Mouse (Mus musculus): Measurements from ENCODE around the gene Lrrk1. TPM values are rescaled to one million over a fixed set of nuclear protein-coding genes. Genes with fewer than 3 reads are reported as not detected.

Gene Lrrk1
- total and polyA plus RNA-seq, 3 experiments = 0.22 TPM; not detected in 2

DNA sequence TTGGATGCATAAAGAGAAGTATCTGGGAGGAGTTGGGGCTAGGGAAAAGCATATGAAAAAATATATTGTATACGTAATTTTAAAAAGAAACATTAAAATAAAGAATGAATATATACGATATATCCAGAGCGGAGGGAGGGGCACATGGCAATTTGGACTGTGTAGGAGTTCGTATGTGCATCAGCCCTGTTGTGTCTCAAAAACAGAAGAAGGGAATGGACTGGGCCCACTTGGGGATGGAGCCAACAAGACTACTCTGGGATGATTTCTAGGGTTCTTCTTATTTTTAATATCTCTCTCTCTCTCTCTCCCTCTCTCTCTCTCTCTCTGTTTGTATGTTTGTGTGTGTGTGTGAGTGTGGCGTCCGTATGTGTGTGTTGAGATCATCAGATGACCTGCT lies 1.7 kb downstream of the Lrrk1 start:
- DNase-seq (ENCODE audit: low spot score) (no peak), ATAC-seq (ENCODE audit: extremely low read depth, insufficient number of reproducible peaks, low FRiP score, poor library complexity, severe bottlenecking) (no peak)
- Histone ChIP-seq H3K9me3 (replicated peaks) (0 out of 2 replicates have a peak, but pooled peaks cover 3% of the 10 kb centered on the region), H3K4me1 (ENCODE audit: insufficient read depth, low read depth, low read length) (no peaks in the 10 kb centered on the region), H3K36me3 (replicated peaks) (no peaks in the 10 kb centered on the region), H3K4me3 (ENCODE audit: low read depth, low read length) (no peak overlapping the region), H3K27me3 (ENCODE audit: insufficient read depth, low read length) (peaks cover 1% of the 10 kb centered on the region; the same call in 1 of the 2 replicates)
- TF ChIP-seq GATA1 (IDR thresholded peaks at IDR 0.05; ENCODE audit: borderline replicate concordance, low read length) (no peak), GATA2 (IDR thresholded peaks at IDR 0.05; ENCODE audit: borderline replicate concordance, low read depth, low read length) (no peak), POLR2AphosphoS5 (IDR thresholded peaks at IDR 0.05; ENCODE audit: insufficient replicate concordance, low read depth, low read length) (no peak), TAL1 (conservative IDR thresholded peaks at IDR 0.05; ENCODE audit: low read depth, low read length) (no peak)

DNA sequence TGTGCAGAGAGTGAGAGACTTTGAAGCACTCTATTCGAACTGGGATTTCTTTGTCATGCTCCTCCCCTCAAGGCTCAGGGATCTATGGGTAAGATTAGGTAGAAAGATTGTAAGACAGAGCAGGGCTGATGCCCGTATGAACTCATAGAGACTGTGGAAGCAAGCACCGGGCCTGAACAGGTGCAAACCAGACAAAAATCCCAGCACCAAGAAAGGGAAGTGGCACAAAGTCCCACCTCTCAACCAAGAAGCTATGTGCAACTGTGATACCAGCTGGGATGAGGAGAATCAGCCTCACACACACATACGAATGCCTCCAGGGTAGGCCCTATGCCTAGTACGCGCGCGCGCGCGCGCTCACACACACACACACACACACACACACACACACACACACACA lies 2.3 kb downstream of the Lrrk1 start:
- Histone ChIP-seq H3K36me3 (replicated peaks) (no peaks in the 10 kb centered on the region), H3K4me3 (ENCODE audit: low read depth, low read length) (no peak overlapping the region), H3K9me3 (replicated peaks) (0 out of 2 replicates have a peak, but pooled peaks cover 3% of the 10 kb centered on the region), H3K4me1 (ENCODE audit: insufficient read depth, low read depth, low read length) (no peaks in the 10 kb centered on the region), H3K27me3 (ENCODE audit: insufficient read depth, low read length) (peaks cover 2% of the 10 kb centered on the region; the same call in 1 of the 2 replicates)
- TF ChIP-seq TAL1 (conservative IDR thresholded peaks at IDR 0.05; ENCODE audit: low read depth, low read length) (no peak), POLR2AphosphoS5 (IDR thresholded peaks at IDR 0.05; ENCODE audit: insufficient replicate concordance, low read depth, low read length) (no peak), GATA2 (IDR thresholded peaks at IDR 0.05; ENCODE audit: borderline replicate concordance, low read depth, low read length) (no peak), GATA1 (IDR thresholded peaks at IDR 0.05; ENCODE audit: borderline replicate concordance, low read length) (no peak), CTCF (IDR thresholded peaks at IDR 0.05; ENCODE audit: low read depth, low read length) (no peak)
- ATAC-seq (ENCODE audit: extremely low read depth, insufficient number of reproducible peaks, low FRiP score, poor library complexity, severe bottlenecking) (no peak), DNase-seq (ENCODE audit: low spot score) (no peak)

GRCm38 (mm10) chr7:66384891-66385290 lies 3.3 kb downstream of the Lrrk1 start:
- H3K4me3 ChIP-seq (ENCODE audit: low read depth, low read length) = no peak overlapping the region
- no peaks in the 10 kb centered on the region for H3K4me1 ChIP-seq (ENCODE audit: insufficient read depth, low read depth, low read length)

DNA sequence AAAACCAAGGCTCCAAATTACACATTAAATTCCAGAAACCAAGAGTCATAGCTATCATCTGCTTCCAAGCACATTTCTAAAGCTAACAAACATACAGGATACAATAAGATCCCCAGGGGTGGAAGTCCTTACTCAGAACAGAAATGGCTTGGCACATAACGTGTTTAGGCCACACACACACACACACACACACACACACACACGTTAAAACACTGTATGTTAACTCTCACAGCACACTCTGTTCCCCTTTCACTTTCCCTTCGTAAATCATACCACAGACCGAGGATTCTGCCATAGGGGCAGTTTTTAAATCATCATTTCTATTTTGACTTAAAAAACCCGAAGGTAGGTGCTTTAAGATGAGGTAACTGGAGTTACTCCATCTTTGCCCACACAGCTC lies 3.9 kb downstream of the Lrrk1 start:
- ATAC-seq (ENCODE audit: extremely low read depth, insufficient number of reproducible peaks, low FRiP score, poor library complexity, severe bottlenecking) = no peak
- Histone ChIP-seq H3K36me3 (replicated peaks) (no peaks in the 10 kb centered on the region), H3K27me3 (ENCODE audit: insufficient read depth, low read length) (peaks cover 2% of the 10 kb centered on the region; the same call in 1 of the 2 replicates), H3K4me1 (ENCODE audit: insufficient read depth, low read depth, low read length) (no peaks in the 10 kb centered on the region), H3K4me3 (ENCODE audit: low read depth, low read length) (no peak overlapping the region), H3K9me3 (replicated peaks) (0 out of 2 replicates have a peak, but pooled peaks cover 3% of the 10 kb centered on the region)
- TF ChIP-seq POLR2AphosphoS5 (IDR thresholded peaks at IDR 0.05; ENCODE audit: insufficient replicate concordance, low read depth, low read length) = no peak
- no peak for TF ChIP-seq GATA1 (IDR thresholded peaks at IDR 0.05; ENCODE audit: borderline replicate concordance, low read length)
- TF ChIP-seq TAL1 (conservative IDR thresholded peaks at IDR 0.05; ENCODE audit: low read depth, low read length) = no peak
- no peak for TF ChIP-seq CTCF (IDR thresholded peaks at IDR 0.05; ENCODE audit: low read depth, low read length)
- TF ChIP-seq GATA2 (IDR thresholded peaks at IDR 0.05; ENCODE audit: borderline replicate concordance, low read depth, low read length) = no peak
- no peak for DNase-seq (ENCODE audit: low spot score)

More at GRCm38 (mm10) chr7:66384891-66385290, 3.3 kb downstream of the Lrrk1 start:
- Histone ChIP-seq H3K27me3 (ENCODE audit: insufficient read depth, low read length) (peaks cover 2% of the 10 kb centered on the region; the same call in 1 of the 2 replicates), H3K36me3 (replicated peaks) (no peaks in the 10 kb centered on the region), H3K9me3 (replicated peaks) (0 out of 2 replicates have a peak, but pooled peaks cover 3% of the 10 kb centered on the region)
- ATAC-seq (ENCODE audit: extremely low read depth, insufficient number of reproducible peaks, low FRiP score, poor library complexity, severe bottlenecking) = no peak
- DNase-seq (ENCODE audit: low spot score) = no peak
- TF ChIP-seq TAL1 (conservative IDR thresholded peaks at IDR 0.05; ENCODE audit: low read depth, low read length) (no peak), POLR2AphosphoS5 (IDR thresholded peaks at IDR 0.05; ENCODE audit: insufficient replicate concordance, low read depth, low read length) (no peak), GATA2 (IDR thresholded peaks at IDR 0.05; ENCODE audit: borderline replicate concordance, low read depth, low read length) (no peak), CTCF (IDR thresholded peaks at IDR 0.05; ENCODE audit: low read depth, low read length) (no peak), GATA1 (IDR thresholded peaks at IDR 0.05; ENCODE audit: borderline replicate concordance, low read length) (no peak)

- Histone ChIP-seq H3K9me3 (replicated peaks) (no peaks in the 10 kb centered on the region), H3K4me1 (ENCODE audit: insufficient read depth, low read depth, low read length) (no peaks in the 10 kb centered on the region), H3K4me3 (ENCODE audit: low read depth, low read length) (no peak overlapping the region), H3K36me3 (replicated peaks) (no peaks in the 10 kb centered on the region), H3K27me3 (ENCODE audit: insufficient read depth, low read length) (peaks cover 2% of the 10 kb centered on the region; the same call in 1 of the 2 replicates)
- no peak for DNase-seq (ENCODE audit: low spot score)
- TF ChIP-seq TAL1 (conservative IDR thresholded peaks at IDR 0.05; ENCODE audit: low read depth, low read length) (no peak), CTCF (IDR thresholded peaks at IDR 0.05; ENCODE audit: low read depth, low read length) (no peak), GATA1 (IDR thresholded peaks at IDR 0.05; ENCODE audit: borderline replicate concordance, low read length) (no peak), GATA2 (IDR thresholded peaks at IDR 0.05; ENCODE audit: borderline replicate concordance, low read depth, low read length) (no peak)
- no peak for ATAC-seq (ENCODE audit: extremely low read depth, insufficient number of reproducible peaks, low FRiP score, poor library complexity, severe bottlenecking)
Observed at GRCm38 (mm10) chr7:66376560-66376959, 11.6 kb downstream of the Lrrk1 start.

DNA sequence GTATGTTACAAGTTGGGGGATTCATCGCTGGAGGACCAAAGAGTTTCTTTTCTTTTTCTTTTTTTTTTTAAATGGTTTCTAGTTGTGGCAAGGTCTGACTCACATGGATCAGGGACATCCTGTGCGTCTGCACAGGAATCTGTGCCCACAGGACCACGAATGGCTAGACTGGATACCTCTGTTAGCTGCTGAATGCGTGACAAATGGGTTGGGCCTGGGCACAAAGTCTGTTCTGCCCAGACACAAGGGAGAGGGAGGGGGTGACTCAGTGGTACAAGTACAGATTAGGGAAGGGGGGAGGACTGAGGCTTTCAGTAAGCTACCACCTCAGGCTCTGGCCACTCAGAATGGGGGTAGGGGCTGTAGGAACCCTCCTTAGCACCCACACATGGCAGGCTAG lies 12.4 kb downstream of the Lrrk1 start:
- DNase-seq (ENCODE audit: low spot score) (no peak), ATAC-seq (ENCODE audit: extremely low read depth, insufficient number of reproducible peaks, low FRiP score, poor library complexity, severe bottlenecking) (no peak)
- H3K36me3 ChIP-seq (replicated peaks) = no peaks in the 10 kb centered on the region
- H3K4me3 ChIP-seq (ENCODE audit: low read depth, low read length) = no peak overlapping the region
- no peaks in the 10 kb centered on the region for H3K9me3 ChIP-seq (replicated peaks)
- TF ChIP-seq TAL1 (conservative IDR thresholded peaks at IDR 0.05; ENCODE audit: low read depth, low read length) = no peak
- no peak for TF ChIP-seq GATA2 (IDR thresholded peaks at IDR 0.05; ENCODE audit: borderline replicate concordance, low read depth, low read length)
- no peak for TF ChIP-seq POLR2AphosphoS5 (IDR thresholded peaks at IDR 0.05; ENCODE audit: insufficient replicate concordance, low read depth, low read length)
- no peak for TF ChIP-seq GATA1 (IDR thresholded peaks at IDR 0.05; ENCODE audit: borderline replicate concordance, low read length)
- no peak for TF ChIP-seq CTCF (IDR thresholded peaks at IDR 0.05; ENCODE audit: low read depth, low read length)
- H3K27me3 ChIP-seq (ENCODE audit: insufficient read depth, low read length) = no peaks in the 10 kb centered on the region
- H3K4me1 ChIP-seq (ENCODE audit: insufficient read depth, low read depth, low read length) = no peaks in the 10 kb centered on the region

Measured in G1E (cell line).